Mouse (Mus musculus): ENCODE measurements around the gene Shisal2b. TPM values are rescaled to one million over a fixed set of nuclear protein-coding genes. Genes with fewer than 3 reads are reported as not detected.

The Shisal2b gene
- polyA plus RNA-seq, 1 experiment, result not detected

DNA sequence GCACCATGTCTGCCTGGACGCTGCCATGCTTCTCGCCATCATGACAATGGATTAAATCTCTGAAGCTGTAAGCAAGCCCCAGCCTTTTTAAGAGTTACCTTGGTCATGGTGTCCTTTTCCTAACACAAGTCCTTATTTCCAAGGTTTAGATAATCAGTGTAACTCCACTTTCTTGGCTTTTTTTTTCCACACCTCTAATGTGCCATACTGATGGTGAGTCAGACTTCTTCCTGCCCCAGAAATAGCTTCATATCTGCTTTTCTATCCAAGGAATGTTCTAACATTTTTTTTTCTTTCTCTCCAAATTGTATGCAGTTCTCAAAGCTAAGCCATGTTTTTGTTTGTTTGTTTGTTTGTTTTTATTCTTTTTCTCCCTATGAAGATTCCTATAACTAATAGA is 6.2 kb upstream of the Shisal2b start:
- Histone ChIP-seq H3K79me2 (ENCODE audit: control insufficient read depth, insufficient read depth) (no peaks in the 10 kb centered on the region), H3K36me3 (ENCODE audit: control insufficient read depth, insufficient read depth) (no peaks in the 10 kb centered on the region), H3K4me3 (no peak overlapping the region), H3K4me2 (ENCODE audit: low read depth) (no peak overlapping the region), H3ac (ENCODE audit: control insufficient read depth, insufficient read length) (no peak overlapping the region), H3K27me3 (ENCODE audit: control insufficient read depth, insufficient read depth, insufficient read length) (peaks cover 3% of the 10 kb centered on the region)
- TF ChIP-seq MYOG (IDR thresholded peaks at IDR 0.05; ENCODE audit: control insufficient read depth in 1 of 3, insufficient read depth in 1 of 3, insufficient read length in 2 of 3, low read depth in 2 of 3), result no peak
- TF ChIP-seq MAX (IDR thresholded peaks at IDR 0.05; ENCODE audit: low read depth), result no peak
- no peak for TF ChIP-seq E2F4 (IDR thresholded peaks at IDR 0.05; ENCODE audit: insufficient read depth)
- TF ChIP-seq TCF12 (IDR thresholded peaks at IDR 0.05; ENCODE audit: insufficient read depth, poor library complexity, severe bottlenecking), result no peak
- TF ChIP-seq POLR2AphosphoS2 (IDR thresholded peaks at IDR 0.05; ENCODE audit: insufficient read length, low read depth), result no peak
- TF ChIP-seq POLR2A (IDR thresholded peaks at IDR 0.05; ENCODE audit: insufficient read length, low read depth), result no peak
- no peak for TF ChIP-seq CEBPB (IDR thresholded peaks at IDR 0.05; ENCODE audit: insufficient read depth, poor library complexity, severe bottlenecking)
- TF ChIP-seq TCF3 (IDR thresholded peaks at IDR 0.05; ENCODE audit: insufficient read length, low read depth), result no peak
- no peak for TF ChIP-seq REST (IDR thresholded peaks at IDR 0.05; ENCODE audit: insufficient read depth, insufficient read length)
- no peak for TF ChIP-seq SRF (IDR thresholded peaks at IDR 0.05; ENCODE audit: control insufficient read depth, insufficient read length, low read depth)
- TF ChIP-seq MYOD1 (IDR thresholded peaks at IDR 0.05; ENCODE audit: control insufficient read depth in 1 of 3, insufficient read length in 2 of 3, low read depth in 2 of 3), result no peak
- TF ChIP-seq USF1 (IDR thresholded peaks at IDR 0.05; ENCODE audit: low read depth), result no peak

DNA sequence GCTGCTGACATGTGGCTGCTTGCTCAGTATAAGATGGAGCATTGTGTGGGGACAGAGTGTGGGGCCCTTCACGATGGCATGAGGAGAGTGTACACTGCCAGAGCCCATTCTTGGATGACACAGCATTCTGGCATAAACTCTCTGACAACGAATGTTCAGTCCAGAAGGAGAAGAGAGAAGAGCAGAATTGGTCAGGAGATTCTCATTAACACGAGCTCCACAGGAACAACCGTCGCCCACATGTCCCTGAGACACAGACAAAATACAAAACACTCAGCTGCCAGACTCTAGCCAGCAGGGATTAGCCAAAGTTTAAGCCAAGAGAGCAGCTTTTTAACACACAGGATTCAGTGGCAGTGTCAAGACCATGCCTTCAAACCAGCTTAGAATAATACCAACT is 3.0 kb upstream of the Shisal2b start:
- TF ChIP-seq MYOD1 (IDR thresholded peaks at IDR 0.05; ENCODE audit: control insufficient read depth in 1 of 3, insufficient read length in 2 of 3, low read depth in 2 of 3), result no peak
- TF ChIP-seq SRF (IDR thresholded peaks at IDR 0.05; ENCODE audit: control insufficient read depth, insufficient read length, low read depth), result no peak
- Histone ChIP-seq H3K36me3 (ENCODE audit: control insufficient read depth, insufficient read depth) (no peaks in the 10 kb centered on the region), H3K27me3 (ENCODE audit: control insufficient read depth, insufficient read depth, insufficient read length) (peaks cover 13% of the 10 kb centered on the region), H3K79me2 (ENCODE audit: control insufficient read depth, insufficient read depth) (no peaks in the 10 kb centered on the region), H3K4me2 (ENCODE audit: low read depth) (no peak overlapping the region), H3ac (ENCODE audit: control insufficient read depth, insufficient read length) (no peak overlapping the region), H3K4me3 (no peak overlapping the region)

DNA sequence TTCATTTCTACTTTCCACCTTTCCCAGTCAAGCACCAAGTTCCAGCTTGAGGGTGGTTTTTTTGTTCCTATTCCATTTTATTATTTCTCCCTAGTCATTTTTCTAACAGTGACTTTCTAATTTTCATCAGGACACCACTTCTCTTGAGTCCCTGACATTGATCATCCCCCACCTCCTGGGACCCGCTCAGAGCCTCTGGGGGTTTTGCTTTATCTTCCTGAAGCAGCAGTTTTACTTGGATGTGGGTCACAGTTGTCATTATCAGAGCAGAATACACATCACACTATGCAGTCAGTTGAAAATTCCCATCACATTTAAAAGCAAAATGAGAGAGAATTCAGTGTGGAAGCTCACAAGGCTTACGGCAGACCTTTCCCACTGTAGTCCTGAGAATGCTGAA is 10.0 kb downstream of the Shisal2b start:
- H3K4me3 ChIP-seq, result no peak overlapping the region
- H3K4me2 ChIP-seq (ENCODE audit: low read depth), result no peak overlapping the region
- TF ChIP-seq TCF3 (IDR thresholded peaks at IDR 0.05; ENCODE audit: insufficient read length, low read depth) (no peak), POLR2A (IDR thresholded peaks at IDR 0.05; ENCODE audit: insufficient read length, low read depth) (no peak), MYOG (IDR thresholded peaks at IDR 0.05; ENCODE audit: control insufficient read depth in 1 of 3, insufficient read depth in 1 of 3, insufficient read length in 2 of 3, low read depth in 2 of 3) (no peak), E2F4 (IDR thresholded peaks at IDR 0.05; ENCODE audit: insufficient read depth) (no peak), CEBPB (IDR thresholded peaks at IDR 0.05; ENCODE audit: insufficient read depth, poor library complexity, severe bottlenecking) (no peak), TCF12 (IDR thresholded peaks at IDR 0.05; ENCODE audit: insufficient read depth, poor library complexity, severe bottlenecking) (no peak), USF1 (IDR thresholded peaks at IDR 0.05; ENCODE audit: low read depth) (no peak), POLR2AphosphoS2 (IDR thresholded peaks at IDR 0.05; ENCODE audit: insufficient read length, low read depth) (no peak), MAX (IDR thresholded peaks at IDR 0.05; ENCODE audit: low read depth) (no peak), REST (IDR thresholded peaks at IDR 0.05; ENCODE audit: insufficient read depth, insufficient read length) (no peak), MYOD1 (IDR thresholded peaks at IDR 0.05; ENCODE audit: control insufficient read depth in 1 of 3, insufficient read length in 2 of 3, low read depth in 2 of 3) (no peak), SRF (IDR thresholded peaks at IDR 0.05; ENCODE audit: control insufficient read depth, insufficient read length, low read depth) (no peak)
- peaks cover 12% of the 10 kb centered on the region for H3K27me3 ChIP-seq (ENCODE audit: control insufficient read depth, insufficient read depth, insufficient read length)
- no peaks in the 10 kb centered on the region for H3K36me3 ChIP-seq (ENCODE audit: control insufficient read depth, insufficient read depth)
- H3K79me2 ChIP-seq (ENCODE audit: control insufficient read depth, insufficient read depth), result no peaks in the 10 kb centered on the region
- H3ac ChIP-seq (ENCODE audit: control insufficient read depth, insufficient read length), result no peak overlapping the region

DNA sequence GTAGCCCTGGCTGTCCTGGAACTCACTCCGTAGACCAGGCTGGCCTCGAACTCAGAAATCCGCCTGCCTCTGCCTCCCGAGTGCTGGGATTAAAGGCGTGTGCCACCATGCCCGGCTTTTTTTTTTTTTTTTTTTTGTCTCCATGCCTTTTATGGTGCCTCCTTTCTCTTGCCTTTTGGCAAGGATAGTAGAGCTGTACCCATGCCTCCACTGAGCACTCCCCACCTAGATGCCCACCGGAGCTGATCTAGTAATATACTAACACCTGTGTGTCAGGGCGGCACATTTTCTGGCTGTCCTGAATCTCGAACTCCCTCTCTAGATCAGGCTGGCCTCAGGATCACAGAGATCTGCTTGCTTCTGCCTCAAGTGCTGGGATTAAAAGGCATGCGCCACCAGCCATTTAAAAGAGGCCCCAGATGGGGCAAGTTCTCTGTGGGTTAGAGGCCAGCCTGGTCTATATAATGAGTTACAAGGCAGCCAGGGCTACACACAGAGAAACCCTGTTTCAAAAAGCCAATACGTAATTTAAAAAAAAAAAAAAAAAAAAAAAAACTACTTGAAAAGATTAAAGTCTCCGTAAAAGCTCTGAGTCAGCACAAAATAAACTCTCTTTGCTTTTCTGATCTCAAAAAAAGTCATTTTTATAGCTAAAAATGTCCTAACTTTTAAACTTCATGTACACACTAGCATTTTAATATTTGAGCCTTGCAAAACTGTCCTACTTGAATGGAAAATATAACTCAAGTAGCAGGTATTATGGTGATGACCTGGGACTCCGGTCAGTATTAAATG is 20.2 kb downstream of the Shisal2b start:
- no peak for TF ChIP-seq TCF12 (IDR thresholded peaks at IDR 0.05; ENCODE audit: insufficient read depth, poor library complexity, severe bottlenecking)
- no peak for TF ChIP-seq USF1 (IDR thresholded peaks at IDR 0.05; ENCODE audit: low read depth)
- no peak for TF ChIP-seq REST (IDR thresholded peaks at IDR 0.05; ENCODE audit: insufficient read depth, insufficient read length)
- H3ac ChIP-seq (ENCODE audit: control insufficient read depth, insufficient read length), result no peak overlapping the region
- no peaks in the 10 kb centered on the region for H3K27me3 ChIP-seq (ENCODE audit: control insufficient read depth, insufficient read depth, insufficient read length)
- no peak overlapping the region for H3K4me2 ChIP-seq (ENCODE audit: low read depth)
- no peak overlapping the region for H3K4me3 ChIP-seq
- no peaks in the 10 kb centered on the region for H3K79me2 ChIP-seq (ENCODE audit: control insufficient read depth, insufficient read depth)
- H3K36me3 ChIP-seq (ENCODE audit: control insufficient read depth, insufficient read depth), result peaks cover 5% of the 10 kb centered on the region

DNA sequence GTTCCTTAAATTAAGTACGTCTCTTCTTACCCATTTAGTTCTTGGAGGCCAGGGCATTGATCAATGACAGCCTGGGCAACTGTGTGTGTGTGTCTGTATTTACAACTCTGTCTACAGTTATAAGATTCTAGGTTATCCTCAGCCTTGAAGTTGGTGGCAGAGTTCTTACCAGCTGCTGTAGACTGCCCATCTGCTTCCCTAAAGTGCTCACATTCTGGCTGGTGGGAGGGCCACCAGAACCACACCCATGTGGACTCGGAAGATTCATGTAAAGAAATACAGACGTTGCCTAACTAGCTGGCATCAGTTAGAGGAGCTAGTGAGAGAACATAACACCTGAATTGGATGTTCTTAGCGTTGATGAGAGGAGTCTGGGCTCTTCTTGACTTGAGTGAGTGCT is 21.8 kb downstream of the Shisal2b start:
- no peak overlapping the region for H3ac ChIP-seq (ENCODE audit: control insufficient read depth, insufficient read length)
- H3K4me3 ChIP-seq, result no peak overlapping the region
- TF ChIP-seq REST (IDR thresholded peaks at IDR 0.05; ENCODE audit: insufficient read depth, insufficient read length), result no peak
- no peak for TF ChIP-seq TCF12 (IDR thresholded peaks at IDR 0.05; ENCODE audit: insufficient read depth, poor library complexity, severe bottlenecking)
- TF ChIP-seq POLR2A (IDR thresholded peaks at IDR 0.05; ENCODE audit: insufficient read length, low read depth), result no peak
- no peak for TF ChIP-seq SRF (IDR thresholded peaks at IDR 0.05; ENCODE audit: control insufficient read depth, insufficient read length, low read depth)
- TF ChIP-seq E2F4 (IDR thresholded peaks at IDR 0.05; ENCODE audit: insufficient read depth), result no peak
- H3K27me3 ChIP-seq (ENCODE audit: control insufficient read depth, insufficient read depth, insufficient read length), result no peaks in the 10 kb centered on the region
- no peaks in the 10 kb centered on the region for H3K79me2 ChIP-seq (ENCODE audit: control insufficient read depth, insufficient read depth)
- peaks cover 18% of the 10 kb centered on the region for H3K36me3 ChIP-seq (ENCODE audit: control insufficient read depth, insufficient read depth)
- no peak overlapping the region for H3K4me2 ChIP-seq (ENCODE audit: low read depth)

All from myocyte (in vitro differentiated cells).